Mouse (Mus musculus): ENCODE measurements at regions not wholly inside any gene's neighbourhood (a gene's known extent, or its start where the extent isn't known, plus 50 kb on each side); places are given as distances from the start of the nearest gene placed in this dataset.

GRCm38 (mm10) chr16:76896305-76896704 lies 117.2 kb upstream of the Usp25 start:
- Histone ChIP-seq H3K9me3 (no peaks in the 10 kb centered on the region), H3K4me3 (no peak overlapping the region), H3K4me1 (peaks cover 5% of the 10 kb centered on the region), H3K27me3 (replicated peaks) (no peaks in the 10 kb centered on the region), H3K36me3 (replicated peaks) (no peaks in the 10 kb centered on the region), H3K27ac (no peak overlapping the region), H3K9ac (no peak overlapping the region), H3K4me2 (peak overlapping the region; percentile 41)
- WGBS: 14% methylated on average over 13 of the region's 13 CpGs
- no peak for ATAC-seq (replicated peaks)

DNA sequence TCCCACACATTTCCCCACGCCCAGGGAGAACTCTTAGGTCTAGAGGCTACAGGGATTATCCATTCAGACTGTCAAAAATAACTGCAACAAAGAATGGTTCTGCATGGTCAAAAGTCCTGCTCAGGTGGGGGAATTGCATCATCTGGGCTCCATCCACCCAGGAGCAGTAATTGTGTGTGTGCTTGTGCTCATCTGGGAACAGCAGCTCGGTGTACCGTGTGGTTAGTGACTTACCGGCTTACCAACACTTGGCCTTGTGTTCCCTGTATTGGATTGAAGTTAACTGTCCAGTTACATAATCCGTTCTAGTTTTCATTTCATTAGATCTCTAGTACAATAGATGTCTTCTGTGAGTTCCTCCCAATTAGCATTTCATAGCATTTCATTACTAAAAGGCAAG lies 117.7 kb upstream of the Usp25 start:
- H3K27me3 ChIP-seq (replicated peaks): no peaks in the 10 kb centered on the region
- ATAC-seq (replicated peaks): no peak
- no peak overlapping the region for H3K9ac ChIP-seq
- no peaks in the 10 kb centered on the region for H3K9me3 ChIP-seq
- H3K4me2 ChIP-seq: no peak overlapping the region
- H3K4me1 ChIP-seq: peaks cover 5% of the 10 kb centered on the region
- H3K27ac ChIP-seq: no peak overlapping the region
- H3K36me3 ChIP-seq (replicated peaks): no peaks in the 10 kb centered on the region
- WGBS: 30% methylated on average over 5 of the region's 5 CpGs
- H3K4me3 ChIP-seq: no peak overlapping the region

- Histone ChIP-seq H3K9ac (no peak overlapping the region), H3K36me3 (replicated peaks) (no peaks in the 10 kb centered on the region), H3K4me3 (no peak overlapping the region), H3K27me3 (replicated peaks) (no peaks in the 10 kb centered on the region; the same call in 1 of the 2 replicates), H3K9me3 (no peaks in the 10 kb centered on the region), H3K4me2 (no peak overlapping the region), H3K27ac (no peak overlapping the region), H3K4me1 (no peaks in the 10 kb centered on the region)
- WGBS: 90% methylated on average over 2 of the region's 2 CpGs
- ATAC-seq (replicated peaks): no peak
Observed at GRCm38 (mm10) chr16:76878576-76878975, 134.9 kb upstream of the Usp25 start.

DNA sequence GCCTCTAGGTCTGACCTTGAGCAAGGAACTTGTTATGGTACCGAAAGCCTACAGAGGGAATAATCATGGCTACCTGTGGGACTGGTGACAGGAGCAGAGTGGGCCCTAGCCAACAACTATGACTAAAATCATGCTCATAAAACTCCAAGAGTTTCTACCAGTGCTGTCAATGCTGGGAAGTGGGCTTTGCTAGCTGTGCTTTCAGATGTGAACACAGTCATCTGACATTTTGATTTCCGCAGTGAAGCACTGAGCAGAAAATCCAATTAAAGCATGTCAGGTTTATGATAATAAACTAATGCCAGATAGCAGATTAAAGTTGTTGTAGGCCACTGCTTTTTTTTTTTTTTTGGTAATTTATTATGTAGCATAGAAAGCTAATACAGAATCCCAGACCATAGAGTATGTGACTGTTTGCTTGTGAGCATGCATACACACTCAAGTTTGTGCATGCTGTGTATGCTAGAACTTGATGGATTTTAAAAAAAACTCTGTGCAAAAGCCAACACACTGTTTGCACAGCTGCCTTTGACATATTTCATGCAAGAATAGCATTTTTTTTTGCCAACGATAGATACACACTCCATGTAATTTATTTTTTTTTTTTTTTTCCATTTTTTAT lies 138.0 kb upstream of the Usp25 start:
- Histone ChIP-seq H3K9ac (no peak overlapping the region), H3K4me2 (no peak overlapping the region), H3K36me3 (replicated peaks) (no peaks in the 10 kb centered on the region), H3K4me3 (no peak overlapping the region), H3K27ac (no peak overlapping the region), H3K4me1 (no peaks in the 10 kb centered on the region), H3K27me3 (replicated peaks) (no peaks in the 10 kb centered on the region; the same call in 1 of the 2 replicates), H3K9me3 (no peaks in the 10 kb centered on the region)
- ATAC-seq (replicated peaks): no peak
- 55% methylated on average over 3 of the region's 3 CpGs for WGBS

DNA sequence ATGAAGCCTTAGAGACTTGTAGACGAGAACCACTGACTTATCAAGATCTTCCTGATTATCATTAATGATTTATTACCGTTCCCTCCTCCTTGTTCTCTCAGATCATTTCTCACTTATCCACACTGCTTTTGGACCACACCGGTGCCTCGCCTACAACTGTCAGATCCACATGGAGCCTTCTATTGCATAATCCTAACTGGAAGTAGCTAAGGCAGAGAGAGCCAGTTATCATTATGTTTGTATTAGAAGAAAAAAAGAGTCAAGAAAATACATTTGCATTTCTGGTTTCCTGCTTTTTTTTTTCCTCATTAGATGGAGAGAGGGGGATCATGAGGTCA lies 147.1 kb upstream of the Usp25 start:
- Histone ChIP-seq H3K4me3 (no peak overlapping the region), H3K9me3 (no peaks in the 10 kb centered on the region), H3K9ac (no peak overlapping the region), H3K27me3 (replicated peaks) (0 out of 2 replicates have a peak, but pooled peaks cover 4% of the 10 kb centered on the region), H3K36me3 (replicated peaks) (no peaks in the 10 kb centered on the region), H3K4me1 (peaks cover 7% of the 10 kb centered on the region), H3K4me2 (peak overlapping the region; percentile 43), H3K27ac (peak overlapping the region; percentile 8; the same call in 1 of the 2 replicates)
- peak; percentile 71 for ATAC-seq (replicated peaks)
- 39% methylated on average over 4 of the region's 4 CpGs for WGBS

DNA sequence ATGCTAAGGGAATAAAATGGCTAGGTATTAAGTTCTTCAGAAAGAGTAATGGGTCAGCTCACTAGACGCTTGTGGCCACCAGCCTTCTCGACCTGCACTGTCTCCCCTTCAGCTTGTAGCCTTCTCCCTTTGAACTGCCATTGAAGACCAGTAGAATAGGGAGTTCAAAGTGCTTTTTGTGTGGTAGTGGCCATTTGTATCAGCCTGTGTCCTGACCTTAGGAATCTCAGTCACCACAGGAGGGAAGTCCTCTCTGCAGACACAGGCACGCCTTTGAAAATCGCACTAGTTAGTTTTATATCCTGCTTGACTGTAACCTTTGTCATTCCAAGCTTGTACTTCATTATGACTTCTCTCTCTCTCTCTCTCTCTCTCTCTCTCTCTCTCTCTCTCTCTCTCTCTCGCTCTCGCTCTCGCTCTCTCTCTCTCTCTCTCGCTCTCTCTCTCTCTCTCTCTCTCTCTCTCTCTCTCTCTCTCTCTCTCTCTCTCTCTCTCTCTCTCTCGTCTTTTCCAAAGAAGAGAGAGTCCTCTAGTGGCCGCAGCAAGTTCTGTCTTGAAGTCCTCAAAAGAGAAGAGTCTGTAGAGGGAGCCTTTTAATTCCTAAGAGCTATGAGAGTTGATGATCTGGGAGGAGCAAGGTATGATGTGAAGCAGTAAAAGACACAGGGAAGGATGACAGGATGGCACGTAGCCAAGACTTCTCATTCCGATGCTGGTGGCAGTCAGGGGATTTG lies 147.6 kb upstream of the Usp25 start:
- Histone ChIP-seq H3K4me3 (peak overlapping the region; percentile 18; the same call in 1 of the 2 replicates), H3K9me3 (no peaks in the 10 kb centered on the region), H3K4me2 (peak overlapping the region; percentile 43), H3K36me3 (replicated peaks) (no peaks in the 10 kb centered on the region), H3K4me1 (peaks cover 7% of the 10 kb centered on the region), H3K9ac (no peak overlapping the region), H3K27ac (peak overlapping the region; percentile 8; the same call in 1 of the 2 replicates), H3K27me3 (replicated peaks) (0 out of 2 replicates have a peak, but pooled peaks cover 4% of the 10 kb centered on the region)
- ATAC-seq (replicated peaks): peak; percentile 94
- WGBS: 15% methylated on average over 7 of the region's 12 CpGs

- 92% methylated on average over 3 of the region's 3 CpGs for WGBS
Observed at GRCm38 (mm10) chr16:76864392-76864791, 149.1 kb upstream of the Usp25 start.

GRCm38 (mm10) chr16:76855797-76856196 lies 157.7 kb upstream of the Usp25 start:
- Histone ChIP-seq H3K4me2 (no peak overlapping the region), H3K9me3 (no peaks in the 10 kb centered on the region), H3K4me3 (no peak overlapping the region), H3K27me3 (replicated peaks) (no peaks in the 10 kb centered on the region), H3K36me3 (replicated peaks) (no peaks in the 10 kb centered on the region), H3K9ac (no peak overlapping the region), H3K27ac (no peak overlapping the region), H3K4me1 (no peaks in the 10 kb centered on the region)
- WGBS: 70% methylated on average over 2 of the region's 2 CpGs
- no peak for ATAC-seq (replicated peaks)

More at GRCm38 (mm10) chr16:76864392-76864791, 149.1 kb upstream of the Usp25 start:
- Histone ChIP-seq H3K9ac (no peak overlapping the region), H3K27me3 (replicated peaks) (0 out of 2 replicates have a peak, but pooled peaks cover 4% of the 10 kb centered on the region), H3K9me3 (no peaks in the 10 kb centered on the region), H3K4me1 (peaks cover 7% of the 10 kb centered on the region), H3K36me3 (replicated peaks) (no peaks in the 10 kb centered on the region), H3K4me2 (no peak overlapping the region), H3K4me3 (no peak overlapping the region), H3K27ac (no peak overlapping the region)
- no peak for ATAC-seq (replicated peaks)

DNA sequence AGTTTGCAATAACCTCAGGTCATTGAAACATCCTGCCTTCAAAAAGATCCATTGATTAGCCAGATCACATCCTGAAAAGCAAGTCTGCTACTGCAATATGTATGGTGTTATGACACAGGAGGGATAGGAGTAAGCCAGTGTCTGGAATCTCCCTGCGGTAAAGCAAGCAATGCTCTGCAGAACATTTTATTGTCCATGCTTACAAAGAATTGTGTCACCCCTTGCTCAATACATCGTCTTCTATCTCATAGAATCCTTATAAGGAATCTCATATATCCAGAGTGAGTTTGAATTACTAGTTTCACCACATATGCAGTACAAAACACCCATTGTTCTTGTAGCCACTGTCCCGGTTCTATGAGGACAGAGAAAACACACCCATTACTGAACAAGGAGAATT lies 162.1 kb upstream of the Usp25 start:
- Histone ChIP-seq H3K4me2 (no peak overlapping the region), H3K4me1 (no peaks in the 10 kb centered on the region), H3K4me3 (no peak overlapping the region), H3K27ac (no peak overlapping the region), H3K36me3 (replicated peaks) (no peaks in the 10 kb centered on the region), H3K9ac (no peak overlapping the region), H3K27me3 (replicated peaks) (no peaks in the 10 kb centered on the region), H3K9me3 (no peaks in the 10 kb centered on the region)
- WGBS: 85% methylated on average over 3 of the region's 3 CpGs
- no peak for ATAC-seq (replicated peaks)

- H3K4me3 ChIP-seq: no peak overlapping the region
- H3K27ac ChIP-seq: no peak overlapping the region
- no peak overlapping the region for H3K9ac ChIP-seq
- 81% methylated on average over 4 of the region's 4 CpGs for WGBS
- no peak for ATAC-seq (replicated peaks)
- no peaks in the 10 kb centered on the region for H3K27me3 ChIP-seq (replicated peaks)
- H3K4me2 ChIP-seq: no peak overlapping the region
- H3K9me3 ChIP-seq: no peaks in the 10 kb centered on the region
- no peaks in the 10 kb centered on the region for H3K36me3 ChIP-seq (replicated peaks)
- H3K4me1 ChIP-seq: no peaks in the 10 kb centered on the region
Observed at GRCm38 (mm10) chr16:76837450-76837849, 176.1 kb upstream of the Usp25 start.

GRCm38 (mm10) chr16:76830371-76830770 lies 183.1 kb upstream of the Usp25 start:
- Histone ChIP-seq H3K4me2 (no peak overlapping the region), H3K9me3 (no peaks in the 10 kb centered on the region; the same call in 1 of the 2 replicates), H3K9ac (no peak overlapping the region), H3K4me3 (no peak overlapping the region), H3K27me3 (replicated peaks) (no peaks in the 10 kb centered on the region), H3K27ac (no peak overlapping the region), H3K4me1 (no peaks in the 10 kb centered on the region), H3K36me3 (replicated peaks) (no peaks in the 10 kb centered on the region)
- no peak for ATAC-seq (replicated peaks)
- 35% methylated on average over 3 of the region's 3 CpGs for WGBS

- 73% methylated on average over 7 of the region's 7 CpGs for WGBS
- Histone ChIP-seq H3K27ac (no peak overlapping the region), H3K4me1 (no peaks in the 10 kb centered on the region), H3K9me3 (no peaks in the 10 kb centered on the region; the same call in 1 of the 2 replicates), H3K9ac (no peak overlapping the region), H3K4me2 (no peak overlapping the region), H3K4me3 (no peak overlapping the region), H3K36me3 (replicated peaks) (no peaks in the 10 kb centered on the region), H3K27me3 (replicated peaks) (no peaks in the 10 kb centered on the region)
- ATAC-seq (replicated peaks): 0 out of 2 replicates have a peak, but pooled peaks have one; percentile 52
Observed at GRCm38 (mm10) chr16:76827674-76828441, 185.6 kb upstream of the Usp25 start.
